Mouse (Mus musculus): ENCODE measurements around the gene Ssbp2. TPM values are rescaled to one million over a fixed set of nuclear protein-coding genes. Genes with fewer than 3 reads are reported as not detected.

Gene Ssbp2
- total and polyA plus RNA-seq, 3 experiments = 12.6 to 38.4 TPM; not detected in 1

DNA sequence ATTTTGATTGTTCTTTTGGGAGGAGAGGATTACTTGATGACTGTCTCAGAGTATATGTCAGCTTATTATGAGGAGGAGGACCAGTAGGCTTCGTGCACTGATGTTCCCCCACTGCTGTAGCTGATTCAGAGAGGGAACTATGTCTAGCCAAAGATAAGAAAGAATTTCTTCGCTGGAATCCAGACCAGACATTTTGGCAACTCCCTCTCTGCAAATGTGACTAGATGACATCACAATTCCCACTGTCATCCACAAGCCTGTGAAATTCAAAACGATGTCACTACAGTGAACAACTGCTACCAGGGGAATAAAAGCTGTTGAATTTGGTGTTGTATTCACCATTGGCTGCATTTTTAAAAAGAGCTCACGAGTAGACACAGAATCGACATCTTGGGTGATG lies 11.1 kb upstream of the Ssbp2 start:
- TF ChIP-seq MAX (IDR thresholded peaks at IDR 0.05; ENCODE audit: low read length) (peak; percentile 43; the same call in 1 of the 2 replicates), TAL1 (IDR thresholded peaks at IDR 0.05; ENCODE audit: low read length) (no peak), E2F4 (IDR thresholded peaks at IDR 0.05; ENCODE audit: borderline replicate concordance, low read depth, low read length) (no peak), POLR2AphosphoS5 (IDR thresholded peaks at IDR 0.05; ENCODE audit: borderline replicate concordance, low read depth, low read length) (no peak), ETS1 (IDR thresholded peaks at IDR 0.05; ENCODE audit: low read depth, low read length) (peak; percentile 55), RAD21 (IDR thresholded peaks at IDR 0.05; ENCODE audit: low read depth, low read length) (no peak; the same call in 1 of the 2 replicates), JUND (IDR thresholded peaks at IDR 0.05; ENCODE audit: low read depth, low read length) (no peak), MEF2A (IDR thresholded peaks at IDR 0.05; ENCODE audit: extremely low read depth, insufficient replicate concordance, low read depth, low read length, poor library complexity, severe bottlenecking) (no peak), EP300 (IDR thresholded peaks at IDR 0.05; ENCODE audit: low read depth in 1 of 2, low read length in 2 of 2) (peak; percentile 42 to 49; a peak in 3 of 4 replicates), CHD1 (IDR thresholded peaks at IDR 0.05; ENCODE audit: low read depth, low read length) (no peak), GATA1 (IDR thresholded peaks at IDR 0.05; ENCODE audit: low read depth, low read length) (peak; percentile 62; the same call in 1 of the 2 replicates), MYB (IDR thresholded peaks at IDR 0.05; ENCODE audit: low read depth, low read length) (no peak), NRF1 (IDR thresholded peaks at IDR 0.05; ENCODE audit: insufficient read depth, low read depth, low read length, poor library complexity, severe bottlenecking) (no peak), ZNF384 (IDR thresholded peaks at IDR 0.05; ENCODE audit: low read depth, low read length) (no peak)
- DNase-seq (ENCODE audit: low read depth, low spot score) = peak; percentile 52
- Histone ChIP-seq H3K36me3 (ENCODE audit: control insufficient read depth in 1 of 2, insufficient read depth in 2 of 2, low read length in 2 of 2) (peaks cover 0 to 13% of the 10 kb centered on the region in 2 experiments; a peak in 2 of 4 replicates), H3K79me2 (ENCODE audit: control insufficient read depth, insufficient read depth, low read length, poor library complexity) (no peaks in the 10 kb centered on the region), H3K9me3 (replicated peaks; ENCODE audit: insufficient read depth, low read length) (no peaks in the 10 kb centered on the region), H3K4me3 (ENCODE audit: control insufficient read depth in 1 of 2, insufficient read depth in 1 of 2, low read depth in 2 of 2, low read length in 2 of 2) (no peak overlapping the region), H3K27ac (ENCODE audit: control insufficient read depth, low read depth, low read length) (no peak overlapping the region), H3K9ac (ENCODE audit: control insufficient read depth, low read depth, low read length, poor library complexity, severe bottlenecking) (no peak overlapping the region), H3K4me1 (ENCODE audit: control insufficient read depth in 1 of 2, insufficient read depth in 2 of 2, low read length in 2 of 2) (peaks cover 11 to 14% of the 10 kb centered on the region in 2 experiments), H3K27me3 (ENCODE audit: control insufficient read depth in 1 of 2, insufficient read depth in 2 of 2, low read length in 2 of 2) (no peaks in the 10 kb centered on the region)

- Histone ChIP-seq H3K4me1 (ENCODE audit: control insufficient read depth in 1 of 2, insufficient read depth in 2 of 2, low read length in 2 of 2) (peaks cover 11 to 14% of the 10 kb centered on the region in 2 experiments), H3K27me3 (ENCODE audit: control insufficient read depth in 1 of 2, insufficient read depth in 2 of 2, low read length in 2 of 2) (no peaks in the 10 kb centered on the region), H3K36me3 (ENCODE audit: control insufficient read depth in 1 of 2, insufficient read depth in 2 of 2, low read length in 2 of 2) (peaks cover 0 to 17% of the 10 kb centered on the region in 2 experiments; a peak in 2 of 4 replicates), H3K27ac (ENCODE audit: control insufficient read depth, low read depth, low read length) (peak overlapping the region; percentile 6; the same call in 1 of the 2 replicates), H3K79me2 (ENCODE audit: control insufficient read depth, insufficient read depth, low read length, poor library complexity) (no peaks in the 10 kb centered on the region), H3K4me3 (ENCODE audit: control insufficient read depth in 1 of 2, insufficient read depth in 1 of 2, low read depth in 2 of 2, low read length in 2 of 2) (peak overlapping the region in 1 of 2 experiments; percentile 17; a peak in 1 of 4 replicates), H3K9me3 (replicated peaks; ENCODE audit: insufficient read depth, low read length) (no peaks in the 10 kb centered on the region), H3K9ac (ENCODE audit: control insufficient read depth, low read depth, low read length, poor library complexity, severe bottlenecking) (no peak overlapping the region)
- no peak for TF ChIP-seq MYC (IDR thresholded peaks at IDR 0.05; ENCODE audit: low read depth, low read length)
- no peak for TF ChIP-seq SIN3A (IDR thresholded peaks at IDR 0.05; ENCODE audit: low read length)
- peak; percentile 47 to 52; a peak in 3 of 4 replicates for TF ChIP-seq EP300 (IDR thresholded peaks at IDR 0.05; ENCODE audit: low read depth in 1 of 2, low read length in 2 of 2)
- peak; percentile 65 for TF ChIP-seq GATA1 (IDR thresholded peaks at IDR 0.05; ENCODE audit: low read depth, low read length)
- peak; percentile 45; the same call in 1 of the 2 replicates for TF ChIP-seq TCF12 (IDR thresholded peaks at IDR 0.05; ENCODE audit: low read depth, low read length)
- peak; percentile 52 for DNase-seq (ENCODE audit: low read depth, low spot score)
Observed at GRCm38 (mm10) chr13:91451405-91452166, 8.5 kb upstream of the Ssbp2 start.

Measured in MEL (cell line).